Mouse (Mus musculus) embryonic facial prominence, embryonic 10.5 days (tissue): Measurements from ENCODE around the gene Mrpl54. TPM values are rescaled to one million over a fixed set of nuclear protein-coding genes. Genes with fewer than 3 reads are reported as not detected.

Experiments used
- DNase-seq: peaks from one replicate; pipeline ENCODE4 v3.0.0-alpha.2; 2017; ENCODE audit warnings: low spot score
- H3K27ac ChIP-seq: fragments of 300-500 bp; sonication (generic); replicated peaks from 2 replicates; pipeline ENCODE4 v1.5.1; 2016; ENCODE audit warnings: mild to moderate bottlenecking
- H3K27me3 ChIP-seq: fragments of 300-500 bp; sonication (generic); replicated peaks from 2 replicates; pipeline ENCODE4 v1.6.1; 2016; ENCODE audit warnings: low read depth, mild to moderate bottlenecking; ENCODE audit not compliant: poor library complexity, severe bottlenecking
- H3K36me3 ChIP-seq: fragments of 300-500 bp; sonication (generic); replicated peaks from 2 replicates; pipeline ENCODE4 v1.6.1; 2016; ENCODE audit warnings: mild to moderate bottlenecking, moderate library complexity
- H3K4me1 ChIP-seq: fragments of 300-500 bp; sonication (generic); 2 replicates; pipeline ENCODE4 v1.6.1; 2016
- H3K4me3 ChIP-seq: fragments of 300-500 bp; sonication (generic); 2 replicates; pipeline ENCODE4 v1.5.1; 2016; ENCODE audit warnings: mild to moderate bottlenecking, moderate library complexity
- H3K9me3 ChIP-seq: fragments of 300-500 bp; sonication (generic); 2 replicates; pipeline ENCODE4 v1.6.1; 2016; ENCODE audit warnings: mild to moderate bottlenecking
- WGBS: fragments of 180-500 bp; shearing (Covaris S2); methylation state at CpG from one replicate; pipeline ENCODE4 v1.1.7; 2016; 5-methylcytosine and 5-hydroxymethylcytosine counted together
- polyA plus RNA-seq: library from polyadenylated mRNA; unstranded; fragments of >200 nt; fragmentation: Nextera tagmentation; extraction: Ambion mirVana; gene quantifications from 2 replicates; pipeline ENCODE4 v1.2.1, GENCODE M21; 2016

The Mrpl54 gene
- polyA plus RNA-seq, 1 experiment from 2014 or later, result 223 TPM

DNA sequence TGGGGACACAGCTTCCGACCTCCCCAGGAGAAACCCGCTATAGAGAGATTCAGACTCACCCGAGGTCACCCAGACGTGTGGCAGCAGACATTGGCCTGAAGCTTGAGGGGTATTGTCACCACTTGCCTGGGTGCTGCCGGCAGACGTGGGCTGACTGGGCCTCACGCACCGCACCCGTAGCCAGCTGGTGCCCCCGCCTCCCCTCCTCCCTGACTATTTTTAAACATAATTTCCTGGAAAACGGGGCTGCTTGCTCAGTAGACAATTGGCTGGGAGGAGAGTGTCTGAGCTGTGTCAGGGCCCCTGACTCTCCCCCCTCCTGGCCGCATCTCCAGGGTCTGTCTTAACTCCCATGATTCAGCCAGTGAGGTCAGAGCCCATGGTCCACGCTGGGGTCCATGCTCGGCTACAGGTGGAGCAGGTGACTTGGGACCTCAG, 36.1 kb upstream of the Mrpl54 start:
- Histone ChIP-seq H3K27ac (peak overlapping the region; percentile 60), H3K4me3 (peak overlapping the region; percentile 9; the same call in 1 of the 2 replicates), H3K4me1 (peaks cover 62% of the 10 kb centered on the region), H3K36me3 (peaks cover 68% of the 10 kb centered on the region), H3K9me3 (no peaks in the 10 kb centered on the region), H3K27me3 (no peaks in the 10 kb centered on the region)
- WGBS, result 81% methylated on average over 14 of the region's 14 CpGs
- DNase-seq, result no peak

DNA sequence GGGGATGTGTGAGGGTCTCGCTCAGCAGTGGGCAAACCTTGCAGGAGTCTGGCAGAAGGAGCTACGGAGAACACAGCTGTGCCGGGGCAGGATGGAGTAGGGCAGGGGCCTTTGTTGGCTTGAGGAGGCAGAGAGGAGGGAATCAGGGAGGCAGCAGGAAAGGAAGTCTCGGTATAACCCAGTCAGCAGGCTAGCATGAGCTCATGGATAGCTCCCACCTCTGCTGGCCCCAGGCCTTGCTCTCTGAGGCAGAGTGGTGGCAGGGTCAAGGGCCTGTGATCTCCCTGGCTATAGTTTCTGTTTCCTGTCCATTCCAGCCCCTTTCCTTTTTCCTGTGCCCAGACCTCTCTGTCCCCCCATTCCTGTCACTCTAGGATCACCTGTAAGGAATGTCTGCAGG, 35.6 kb upstream of the Mrpl54 start:
- no peak for DNase-seq
- Histone ChIP-seq H3K27me3 (no peaks in the 10 kb centered on the region), H3K4me1 (peaks cover 67% of the 10 kb centered on the region), H3K36me3 (peaks cover 64% of the 10 kb centered on the region), H3K9me3 (no peaks in the 10 kb centered on the region), H3K27ac (peak overlapping the region; percentile 60), H3K4me3 (peak overlapping the region; percentile 9; the same call in 1 of the 2 replicates)
- WGBS, result 79% methylated on average over 4 of the region's 4 CpGs

DNA sequence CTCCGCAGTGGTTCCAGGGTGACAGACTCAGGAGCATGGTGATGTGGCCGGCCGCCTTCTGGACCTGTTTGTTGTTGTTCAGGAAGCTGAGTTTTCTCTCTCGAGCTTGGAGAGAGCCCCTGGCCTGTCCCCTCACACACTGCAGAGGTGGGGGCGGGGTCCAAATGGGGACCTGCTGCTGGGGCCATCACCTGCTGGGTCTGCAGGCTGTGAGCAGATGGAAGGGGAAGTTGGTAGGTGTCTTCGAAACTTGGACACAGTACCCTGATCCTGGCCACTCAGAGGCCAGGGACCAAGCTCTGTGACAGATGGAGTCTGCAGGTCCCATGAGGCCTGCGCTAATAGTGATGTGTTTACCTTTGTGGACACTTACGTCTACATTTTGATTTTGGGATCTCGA, 34.6 kb upstream of the Mrpl54 start:
- Histone ChIP-seq H3K4me3 (no peak overlapping the region), H3K4me1 (peaks cover 72% of the 10 kb centered on the region), H3K27me3 (no peaks in the 10 kb centered on the region), H3K36me3 (peaks cover 60% of the 10 kb centered on the region), H3K27ac (no peak overlapping the region), H3K9me3 (no peaks in the 10 kb centered on the region)
- no peak for DNase-seq
- WGBS, result 78% methylated on average over 9 of the region's 9 CpGs

DNA sequence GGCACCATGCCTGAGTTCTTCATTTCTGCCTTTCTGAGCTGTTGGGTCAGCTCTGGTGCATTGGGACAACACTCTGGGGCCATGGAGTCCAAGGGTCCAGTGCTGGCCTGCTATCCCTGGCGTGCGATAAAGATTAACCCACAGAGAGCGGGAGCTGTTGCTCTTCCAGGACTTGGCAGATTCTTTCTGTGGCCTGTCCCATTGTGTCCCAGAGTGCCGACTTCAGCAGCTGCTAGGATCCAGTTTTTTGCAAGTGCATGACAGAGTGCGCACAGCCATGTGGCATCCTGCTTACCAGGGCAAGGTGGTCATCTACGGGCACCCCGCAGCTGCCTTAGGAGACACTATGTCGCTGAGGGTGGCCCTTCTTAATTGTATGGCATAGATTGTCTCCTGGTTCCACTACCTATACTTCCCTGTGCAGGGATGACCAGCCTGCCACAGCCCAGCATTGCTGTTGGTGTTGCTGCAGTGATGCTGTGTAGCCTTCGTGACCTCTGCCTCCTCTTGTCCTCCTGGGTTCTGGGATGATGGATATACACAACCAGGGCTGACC, 33.7 kb upstream of the Mrpl54 start:
- Histone ChIP-seq H3K36me3 (peaks cover 59% of the 10 kb centered on the region), H3K27ac (peak overlapping the region; percentile 11; the same call in 1 of the 2 replicates), H3K27me3 (no peaks in the 10 kb centered on the region), H3K4me3 (peak overlapping the region; percentile 4; the same call in 1 of the 2 replicates), H3K9me3 (no peaks in the 10 kb centered on the region), H3K4me1 (peaks cover 79% of the 10 kb centered on the region)
- 86% methylated on average over 9 of the region's 9 CpGs for WGBS
- no peak for DNase-seq

DNA sequence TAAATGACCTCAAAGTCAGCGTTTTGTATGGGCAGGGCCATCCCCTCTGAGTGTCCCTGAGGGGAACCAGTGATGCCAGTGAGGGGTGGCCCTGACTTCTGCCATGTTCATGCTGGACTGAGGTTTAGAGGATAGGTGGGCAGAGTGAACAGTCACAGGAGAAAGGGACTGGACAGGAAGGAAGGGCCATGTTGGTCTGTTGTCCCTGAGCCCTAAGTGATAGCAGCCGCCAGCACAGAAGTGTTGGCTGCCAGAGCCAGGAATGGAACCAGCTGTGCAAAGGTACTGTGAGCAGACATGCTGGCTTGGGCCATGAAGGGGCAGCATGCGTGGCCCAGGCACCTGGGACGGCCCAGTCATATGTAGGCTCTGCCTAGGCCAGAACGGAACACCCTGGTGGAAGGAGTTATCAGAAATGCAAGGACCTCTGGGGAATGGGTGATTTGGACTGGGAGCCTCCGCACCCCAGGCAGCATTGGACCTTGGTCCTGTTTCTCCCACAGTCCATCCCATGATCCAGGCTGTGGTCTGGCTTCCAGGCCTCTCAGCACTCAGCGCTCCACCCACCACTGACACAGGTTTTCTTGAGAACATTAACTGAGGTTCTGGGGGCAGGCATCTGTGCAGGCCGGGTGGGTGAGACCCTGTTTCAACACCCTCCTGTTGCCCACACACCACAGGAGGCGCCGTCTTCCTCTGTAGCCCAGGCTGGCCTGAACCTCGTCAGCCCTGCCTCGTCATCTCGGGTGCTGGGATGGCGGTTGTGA, 33.0 kb upstream of the Mrpl54 start:
- no peaks in the 10 kb centered on the region for H3K27me3 ChIP-seq
- DNase-seq, result no peak
- peaks cover 60% of the 10 kb centered on the region for H3K36me3 ChIP-seq
- H3K4me3 ChIP-seq, result no peak overlapping the region; the same call in 1 of the 2 replicates
- 91% methylated on average over 14 of the region's 14 CpGs for WGBS
- H3K4me1 ChIP-seq, result peaks cover 86% of the 10 kb centered on the region
- no peaks in the 10 kb centered on the region for H3K9me3 ChIP-seq
- peak overlapping the region; percentile 11; the same call in 1 of the 2 replicates for H3K27ac ChIP-seq

DNA sequence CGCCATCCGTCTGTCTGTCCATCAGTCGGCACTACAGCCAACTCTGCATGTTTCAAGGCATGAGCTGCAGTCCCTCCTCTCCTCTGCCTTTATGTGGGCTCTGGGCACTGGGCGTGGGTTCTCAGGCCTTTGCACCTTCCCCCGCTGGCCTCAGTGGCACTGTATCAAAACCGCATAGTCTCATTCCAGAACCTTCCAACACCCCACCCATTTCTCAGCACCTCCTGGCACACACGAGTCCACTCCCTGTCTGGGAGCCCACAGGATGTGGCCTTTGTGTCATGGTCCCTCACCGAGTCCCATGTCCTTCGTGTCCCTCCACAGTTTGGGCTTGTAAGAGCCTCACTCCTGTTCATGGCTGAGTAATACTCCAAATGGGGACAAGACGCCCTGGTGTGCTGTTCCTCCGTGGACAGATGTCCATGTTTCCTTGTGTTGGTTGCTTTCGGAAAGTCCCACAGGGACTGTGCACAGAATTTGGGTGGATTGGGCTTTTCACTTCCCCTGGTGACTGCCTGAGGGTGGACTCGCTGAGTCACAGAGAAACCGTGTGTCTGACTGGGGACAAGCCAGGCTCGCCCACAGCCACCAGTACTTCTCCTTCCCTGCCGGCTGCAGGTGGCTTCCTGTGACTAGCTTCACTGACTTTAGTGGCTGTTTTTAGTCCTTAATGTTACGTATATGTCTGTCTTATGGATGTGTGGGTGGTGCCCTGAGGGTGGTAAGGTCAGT, 31.8 kb upstream of the Mrpl54 start:
- Histone ChIP-seq H3K27ac (0 out of 2 replicates have a peak overlapping the region, but pooled peaks have one; percentile 3), H3K27me3 (no peaks in the 10 kb centered on the region)

DNA sequence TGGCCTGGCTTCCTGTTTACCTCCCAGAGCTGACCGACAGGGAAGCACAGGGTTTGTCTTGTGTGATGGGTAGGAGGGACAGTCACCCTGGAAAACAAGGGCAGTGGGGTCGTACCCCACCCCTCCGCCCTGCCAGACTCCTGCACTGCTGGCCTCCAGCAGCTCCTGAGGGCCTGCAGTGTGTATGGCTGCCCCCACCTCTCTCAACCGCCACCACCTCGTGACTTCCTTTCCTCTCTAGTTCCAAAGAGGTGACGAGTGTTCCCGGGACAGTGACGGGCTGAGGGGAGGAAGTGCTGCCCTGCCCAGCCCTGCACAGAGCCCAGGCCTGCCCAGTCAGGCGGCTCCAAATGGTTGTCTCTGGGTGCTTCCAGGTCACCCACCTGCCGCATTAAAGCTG, 31.1 kb upstream of the Mrpl54 start:
- H3K27ac ChIP-seq, result peak overlapping the region; percentile 49; the same call in 1 of the 2 replicates
- 49% methylated on average over 10 of the region's 10 CpGs for WGBS
- no peaks in the 10 kb centered on the region for H3K9me3 ChIP-seq
- H3K36me3 ChIP-seq, result peaks cover 61% of the 10 kb centered on the region
- DNase-seq, result no peak
- H3K4me3 ChIP-seq, result no peak overlapping the region
- peaks cover 87% of the 10 kb centered on the region for H3K4me1 ChIP-seq
- no peaks in the 10 kb centered on the region for H3K27me3 ChIP-seq

More for the DNA sequence above, 31.8 kb upstream of the Mrpl54 start:
- no peak for DNase-seq
- Histone ChIP-seq H3K36me3 (peaks cover 65% of the 10 kb centered on the region), H3K9me3 (no peaks in the 10 kb centered on the region), H3K4me1 (peaks cover 87% of the 10 kb centered on the region), H3K4me3 (no peak overlapping the region)
- WGBS, result 92% methylated on average over 17 of the region's 17 CpGs

DNA sequence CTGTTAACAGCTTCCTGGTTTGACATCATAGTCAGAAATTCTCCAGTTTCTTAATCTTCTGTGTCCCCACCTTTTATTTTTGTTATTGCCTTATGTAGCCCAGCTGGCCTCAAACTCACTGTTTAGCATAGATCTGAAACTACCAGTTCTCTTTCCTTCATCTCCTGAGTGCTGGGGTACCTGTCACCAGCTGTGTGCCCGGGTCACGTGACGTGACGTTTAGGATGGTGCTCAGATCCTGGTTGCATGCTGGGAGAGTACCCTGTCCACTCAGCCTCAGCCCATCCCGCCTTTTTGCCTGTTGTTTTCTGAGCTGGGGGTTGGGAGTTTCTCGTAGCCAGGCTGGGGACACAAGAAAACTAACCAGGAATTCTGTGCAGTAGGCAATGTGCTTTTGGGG, 30.5 kb upstream of the Mrpl54 start:
- Histone ChIP-seq H3K4me1 (peaks cover 81% of the 10 kb centered on the region), H3K27ac (no peak overlapping the region)
- WGBS, result 70% methylated on average over 6 of the region's 6 CpGs

DNA sequence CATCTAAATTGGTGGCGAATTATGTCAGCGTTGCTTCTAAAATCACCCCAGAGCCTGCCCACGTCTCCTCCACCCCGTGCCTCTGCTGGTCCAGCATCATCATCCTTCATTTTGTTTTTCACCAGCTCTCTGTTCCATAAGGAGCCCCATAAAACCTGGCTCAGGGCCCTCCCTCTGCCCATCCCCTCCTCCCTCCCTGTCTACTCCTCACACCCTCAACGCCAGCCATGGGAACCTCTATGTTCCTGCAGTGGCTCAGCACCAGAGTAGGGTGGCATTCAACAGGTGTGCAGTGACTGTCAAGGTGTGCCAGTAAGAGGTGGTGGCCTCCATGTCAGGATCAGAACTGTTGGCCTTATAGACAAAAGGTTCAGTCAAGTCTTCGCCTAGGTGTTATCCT, 28.5 kb upstream of the Mrpl54 start:
- no peak for DNase-seq
- Histone ChIP-seq H3K9me3 (no peaks in the 10 kb centered on the region), H3K4me3 (peak overlapping the region; percentile 75), H3K27ac (no peak overlapping the region), H3K27me3 (peaks cover 22% of the 10 kb centered on the region), H3K36me3 (peaks cover 42% of the 10 kb centered on the region), H3K4me1 (peaks cover 74% of the 10 kb centered on the region)
- 92% methylated on average over 6 of the region's 6 CpGs for WGBS

More for the DNA sequence above, 30.5 kb upstream of the Mrpl54 start:
- no peak for DNase-seq
- Histone ChIP-seq H3K4me3 (no peak overlapping the region), H3K36me3 (peaks cover 57% of the 10 kb centered on the region), H3K9me3 (no peaks in the 10 kb centered on the region), H3K27me3 (peaks cover 1% of the 10 kb centered on the region; the same call in 1 of the 2 replicates)

DNA sequence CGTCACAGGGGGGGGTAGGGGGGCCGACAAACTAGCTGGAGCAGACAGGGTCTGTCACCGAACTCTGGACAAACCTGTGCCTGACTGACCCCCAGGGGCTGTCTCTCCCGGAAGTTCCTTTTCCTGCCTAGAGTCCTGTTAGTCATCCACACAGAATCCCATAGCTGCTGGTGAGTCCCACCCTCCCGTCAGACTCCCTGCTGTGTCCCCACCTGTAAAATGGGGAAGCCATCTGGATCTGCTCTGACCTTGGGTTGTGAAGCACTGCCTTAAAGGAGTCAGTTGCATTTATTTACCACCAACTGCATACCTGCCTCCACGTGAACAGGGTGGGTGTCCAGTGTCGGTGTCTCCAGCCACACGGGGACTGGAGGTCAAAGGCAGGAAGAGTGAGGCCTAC, 27.7 kb upstream of the Mrpl54 start:
- Histone ChIP-seq H3K4me1 (peaks cover 68% of the 10 kb centered on the region), H3K27me3 (peaks cover 29% of the 10 kb centered on the region), H3K27ac (no peak overlapping the region), H3K4me3 (peak overlapping the region; percentile 75), H3K36me3 (peaks cover 37% of the 10 kb centered on the region), H3K9me3 (no peaks in the 10 kb centered on the region)
- no peak for DNase-seq
- 61% methylated on average over 8 of the region's 8 CpGs for WGBS

DNA sequence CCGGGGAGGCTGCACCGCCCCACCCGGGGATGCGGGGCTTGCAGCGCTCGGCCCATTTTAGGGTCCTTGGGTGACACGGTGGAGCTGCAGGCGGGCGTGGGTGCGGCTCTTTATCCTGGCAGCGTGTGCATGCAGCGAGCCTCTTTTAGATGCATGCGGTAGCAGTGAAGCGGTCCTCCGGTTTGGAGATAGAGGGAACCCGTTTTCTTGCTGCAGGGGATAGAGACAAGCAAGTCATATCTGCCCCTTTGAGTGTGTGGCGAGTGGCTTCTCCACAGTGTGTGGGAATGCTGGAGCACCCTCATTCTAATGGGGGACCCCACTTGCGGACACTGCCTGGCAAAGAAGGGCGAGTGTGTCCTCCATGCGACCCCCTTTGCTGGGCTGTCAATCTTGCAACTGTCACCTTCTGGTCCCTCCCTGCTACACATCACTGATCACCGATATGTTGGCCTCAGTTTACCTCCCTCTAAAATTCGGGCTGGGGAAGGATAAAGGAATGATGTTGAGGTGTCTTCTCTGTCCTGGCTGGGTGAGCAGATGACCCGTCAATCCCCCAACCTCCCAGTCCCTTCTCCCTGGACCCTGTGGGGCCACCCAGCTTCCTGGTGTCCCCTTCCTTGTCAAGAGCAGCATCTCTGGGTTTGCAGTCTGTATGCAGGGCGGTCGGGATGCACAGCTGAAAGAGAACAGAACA, 26.7 kb upstream of the Mrpl54 start:
- no peak for DNase-seq
- H3K4me3 ChIP-seq, result peak overlapping the region; percentile 75
- H3K27me3 ChIP-seq, result peaks cover 36% of the 10 kb centered on the region
- H3K4me1 ChIP-seq, result peaks cover 65% of the 10 kb centered on the region
- peaks cover 33% of the 10 kb centered on the region for H3K36me3 ChIP-seq
- 5% methylated on average over 25 of the region's 25 CpGs for WGBS
- no peaks in the 10 kb centered on the region for H3K9me3 ChIP-seq
- H3K27ac ChIP-seq, result peak overlapping the region; percentile 93
